Mouse (Mus musculus): ENCODE data around the gene 4933427D14Rik.

Gene 4933427D14Rik

DNA sequence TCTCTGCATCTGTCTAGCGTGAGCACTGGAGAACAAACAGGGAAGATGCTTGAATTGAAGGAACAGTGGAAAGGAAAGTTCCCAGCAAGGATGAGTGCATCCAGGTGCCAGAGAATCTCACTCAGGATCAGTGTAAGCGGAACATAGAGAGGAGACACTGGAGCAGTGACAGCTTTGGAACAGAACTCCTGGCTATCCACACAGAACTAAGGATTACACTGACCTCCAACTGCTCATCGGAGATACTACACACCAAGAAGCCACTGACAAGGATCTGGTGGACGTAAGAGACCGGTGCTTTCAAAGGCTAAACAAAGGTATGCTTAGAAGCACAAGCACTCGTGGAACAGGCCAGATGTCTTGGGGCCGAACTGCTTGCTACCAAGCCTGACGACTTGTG, 103.0 kb downstream of the 4933427D14Rik start:
- DNase-seq (ENCODE audit: low read depth, low spot score): no peak

All from ZHBTc4 (cell line).